Mouse (Mus musculus) neural tube, embryonic 13.5 days (tissue): Measurements from ENCODE around the gene Crebbp. TPM values are rescaled to one million over a fixed set of nuclear protein-coding genes. Genes with fewer than 3 reads are reported as not detected.

Source experiments
- ATAC-seq: fragments of 200-750 bp; cut with Nextera tagmentation; 2 replicates; pipeline ENCODE4 v1.8.0; 2017; ENCODE audit warnings: low read depth, mild to moderate bottlenecking, moderate TSS enrichment, moderate library complexity
- H3K27ac ChIP-seq: fragments of 300-500 bp; sonication (generic); replicated peaks from 2 replicates; pipeline ENCODE4 v1.5.1; 2015; ENCODE audit warnings: moderate library complexity, mild to moderate bottlenecking, inconsistent platforms
- H3K27me3 ChIP-seq: fragments of 300-500 bp; sonication (generic); 2 replicates; pipeline ENCODE4 v1.6.1; 2015; ENCODE audit warnings: mild to moderate bottlenecking, inconsistent platforms
- H3K36me3 ChIP-seq: fragments of 300-500 bp; sonication (generic); 2 replicates; pipeline ENCODE4 v1.6.1; 2015; ENCODE audit warnings: mild to moderate bottlenecking, inconsistent platforms
- H3K4me1 ChIP-seq: fragments of 300-500 bp; sonication (generic); replicated peaks from 2 replicates; pipeline ENCODE4 v1.6.1; 2015; ENCODE audit warnings: inconsistent platforms
- H3K4me2 ChIP-seq: fragments of 300-500 bp; sonication (generic); 2 replicates; pipeline ENCODE4 v1.6.1; 2015; ENCODE audit warnings: inconsistent platforms, mild to moderate bottlenecking, moderate library complexity
- H3K4me3 ChIP-seq: fragments of 300-500 bp; sonication (generic); 2 replicates; pipeline ENCODE4 v1.5.1; 2015; ENCODE audit warnings: mild to moderate bottlenecking, inconsistent platforms
- H3K9ac ChIP-seq: fragments of 300-500 bp; sonication (generic); 2 replicates; pipeline ENCODE4 v1.6.1; 2015; ENCODE audit warnings: moderate library complexity, mild to moderate bottlenecking, inconsistent platforms
- H3K9me3 ChIP-seq: fragments of 300-500 bp; sonication (generic); 2 replicates; pipeline ENCODE4 v1.6.1; 2016; ENCODE audit warnings: inconsistent platforms
- WGBS: fragments of 180-500 bp; shearing (Covaris S2); methylation state at CpG from one replicate; pipeline ENCODE4 v1.1.7; 2015; 5-methylcytosine and 5-hydroxymethylcytosine counted together
- microRNA-seq: library from miRNA; unstranded; fragments of <30 nt; microRNA quantifications from one replicate; pipeline ENCODE4, GENCODE M21; 2016
- polyA plus RNA-seq: library from polyadenylated mRNA; unstranded; fragments of >200 nt; fragmentation: Nextera tagmentation; extraction: Ambion mirVana; gene quantifications from 2 replicates; pipeline ENCODE4 v1.2.1, GENCODE M21; 2015

The Crebbp gene
- polyA plus RNA-seq, 1 experiment from 2014 or later, result 36.6 TPM

DNA sequence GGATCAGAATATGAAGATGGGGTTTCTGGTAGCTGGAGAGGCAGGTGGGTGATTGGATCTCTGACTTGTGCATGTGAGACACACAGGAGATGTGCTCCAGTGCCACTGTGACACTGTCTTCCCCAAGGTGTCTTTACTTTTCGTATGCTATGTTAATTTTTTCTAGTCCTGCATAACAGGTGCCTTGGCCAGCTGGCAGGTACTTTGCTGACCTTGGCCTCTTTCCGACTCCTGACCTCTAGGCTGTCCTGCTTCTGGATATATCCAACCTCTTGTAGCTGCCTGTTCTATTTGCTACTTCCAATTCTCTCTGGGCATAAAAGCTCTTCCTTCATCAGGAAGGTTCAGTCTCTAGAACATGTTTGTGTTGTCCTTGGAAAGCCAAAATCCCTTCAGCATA lies 178.2 kb downstream of the Crebbp start:
- Histone ChIP-seq H3K4me3 (no peak overlapping the region), H3K27me3 (no peaks in the 10 kb centered on the region), H3K9me3 (no peaks in the 10 kb centered on the region), H3K9ac (no peak overlapping the region), H3K4me1 (no peaks in the 10 kb centered on the region), H3K4me2 (no peak overlapping the region), H3K27ac (no peak overlapping the region), H3K36me3 (peaks cover 46% of the 10 kb centered on the region)
- 90% methylated on average over 2 of the region's 2 CpGs for WGBS
- no peak for ATAC-seq

DNA sequence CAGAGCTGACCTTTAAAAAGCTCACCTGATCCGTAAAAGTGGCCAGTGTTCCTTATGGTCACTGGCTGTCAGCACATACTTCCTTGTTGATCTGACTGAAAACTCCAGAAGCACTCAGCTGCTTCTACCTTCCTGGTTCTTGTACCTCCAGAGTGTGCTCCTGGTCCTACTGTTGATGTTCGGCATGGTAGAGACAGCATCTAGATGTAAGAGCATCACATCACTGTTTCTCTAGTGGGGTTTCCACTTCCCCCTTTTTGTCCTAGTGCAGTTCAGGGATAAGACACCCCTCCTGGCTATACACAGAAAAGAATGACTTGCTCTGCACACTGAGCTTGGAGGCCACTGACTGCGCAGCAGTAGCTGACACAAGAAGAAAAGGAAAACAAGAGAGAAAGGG lies 179.3 kb downstream of the Crebbp start:
- Histone ChIP-seq H3K36me3 (peaks cover 37% of the 10 kb centered on the region), H3K4me1 (no peaks in the 10 kb centered on the region), H3K9me3 (no peaks in the 10 kb centered on the region), H3K4me2 (no peak overlapping the region), H3K4me3 (no peak overlapping the region), H3K27ac (no peak overlapping the region), H3K9ac (no peak overlapping the region), H3K27me3 (no peaks in the 10 kb centered on the region)
- WGBS, result 85% methylated on average over 3 of the region's 3 CpGs
- ATAC-seq, result no peak

DNA sequence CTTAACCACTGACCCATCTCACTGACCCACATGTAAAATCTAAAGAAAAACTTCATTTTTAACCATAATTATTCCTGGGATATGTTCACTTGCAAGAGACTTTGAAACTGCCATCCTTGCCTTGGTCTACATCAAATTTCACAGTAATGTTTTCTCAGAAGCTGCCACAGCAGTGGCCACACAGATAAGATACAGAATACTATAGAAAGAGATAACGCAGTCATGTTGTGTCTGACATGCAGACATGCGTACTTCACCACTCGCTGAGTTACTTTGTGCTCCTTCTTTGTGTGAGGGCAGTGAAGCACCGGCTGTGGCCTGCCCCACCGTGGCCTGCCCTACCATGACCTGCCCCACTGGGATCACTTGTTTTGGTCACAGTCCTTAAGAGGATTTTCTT lies 179.8 kb downstream of the Crebbp start:
- no peak for ATAC-seq

DNA sequence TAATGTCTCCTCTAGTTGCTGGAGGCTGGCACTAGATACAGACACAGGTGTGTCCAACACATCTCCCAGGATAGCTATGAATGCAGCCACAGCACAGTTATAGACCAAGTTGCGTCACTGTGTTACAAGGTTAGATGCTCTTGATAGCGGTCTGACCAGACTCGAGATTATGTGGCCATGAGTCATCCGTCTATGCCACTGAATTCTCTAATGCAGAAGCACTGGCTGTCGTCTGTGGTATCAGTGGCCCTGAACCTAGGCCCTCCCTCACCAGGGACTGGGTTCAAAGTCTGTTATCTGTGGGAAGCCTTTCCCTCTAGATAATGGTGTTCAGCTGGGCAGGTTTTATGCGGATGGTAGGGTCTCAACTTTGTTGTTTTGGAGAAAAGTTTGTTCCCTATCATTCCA lies 181.5 kb downstream of the Crebbp start:
- H3K4me1 ChIP-seq, result no peaks in the 10 kb centered on the region
- no peak overlapping the region for H3K9ac ChIP-seq
- WGBS, result 88% methylated on average over 6 of the region's 6 CpGs
- no peak overlapping the region for H3K27ac ChIP-seq
- no peaks in the 10 kb centered on the region for H3K9me3 ChIP-seq
- H3K4me2 ChIP-seq, result no peak overlapping the region
- ATAC-seq, result no peak
- H3K27me3 ChIP-seq, result no peaks in the 10 kb centered on the region
- H3K36me3 ChIP-seq, result peaks cover 16% of the 10 kb centered on the region
- H3K4me3 ChIP-seq, result no peak overlapping the region

More for the DNA sequence above, 179.8 kb downstream of the Crebbp start:
- Histone ChIP-seq H3K9me3 (no peaks in the 10 kb centered on the region), H3K4me3 (no peak overlapping the region), H3K4me1 (no peaks in the 10 kb centered on the region), H3K9ac (no peak overlapping the region), H3K4me2 (no peak overlapping the region), H3K36me3 (peaks cover 32% of the 10 kb centered on the region), H3K27ac (no peak overlapping the region), H3K27me3 (no peaks in the 10 kb centered on the region)
- WGBS, result 76% methylated on average over 5 of the region's 5 CpGs

DNA sequence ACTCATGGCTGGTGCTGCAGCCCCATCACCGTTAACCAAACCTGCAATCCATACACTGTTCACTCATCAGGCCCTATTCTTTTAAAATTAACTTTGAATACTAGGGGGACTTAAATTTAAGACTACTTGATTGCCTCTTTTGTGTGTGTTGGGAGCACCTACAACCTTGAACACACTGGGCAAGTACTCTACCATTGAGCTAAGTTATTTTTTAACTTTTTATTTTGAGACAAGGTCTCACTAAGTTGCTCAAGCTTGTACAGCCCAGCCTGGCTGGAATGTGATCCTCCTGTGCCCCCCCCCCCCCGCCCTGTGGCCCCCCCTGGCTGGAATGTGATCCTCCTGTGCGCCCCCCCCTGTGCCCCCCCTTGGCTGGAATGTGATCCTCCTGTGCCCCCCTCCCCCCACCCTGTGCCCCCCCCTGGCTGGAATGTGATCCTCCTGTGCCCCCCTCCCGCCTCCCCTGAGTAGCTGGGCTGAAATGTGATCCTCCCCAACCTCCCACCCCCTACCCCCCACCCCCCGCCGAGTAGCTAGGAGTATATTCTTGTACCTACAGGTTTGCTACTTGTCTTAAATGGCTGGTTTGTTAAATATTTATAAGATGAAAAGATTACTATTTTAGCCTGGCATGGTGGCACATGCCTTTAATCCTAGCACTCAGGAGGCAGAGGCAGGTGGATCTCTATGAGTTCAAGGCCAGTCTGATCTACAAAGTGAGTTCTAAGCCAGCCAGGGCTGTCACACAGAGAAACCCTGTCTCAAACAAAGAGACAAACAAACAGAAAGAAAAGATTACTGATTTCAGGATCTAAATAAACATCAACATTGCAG lies 182.1 kb downstream of the Crebbp start:
- Histone ChIP-seq H3K9ac (no peak overlapping the region), H3K36me3 (peaks cover 9% of the 10 kb centered on the region), H3K4me1 (no peaks in the 10 kb centered on the region), H3K27me3 (no peaks in the 10 kb centered on the region), H3K4me2 (no peak overlapping the region), H3K27ac (no peak overlapping the region), H3K9me3 (no peaks in the 10 kb centered on the region), H3K4me3 (no peak overlapping the region)
- no peak for ATAC-seq
- WGBS, result 69% methylated on average over 4 of the region's 6 CpGs

Small RNA genes within 50 kb of the gene (microRNA-seq; reads per million reads assigned to microRNA genes)
- gene Gm23413, result not detected

Other genes starting within 250 kb of the Crebbp start
- gene Nlrc3, start 237.4 kb downstream of the Crebbp start, polyA plus RNA-seq, result 0.95 and 0.98 TPM in 2 replicates
- 18.9 and 22.3 TPM in 2 replicates for gene Slx4, start 210.2 kb downstream of the Crebbp start, polyA plus RNA-seq
- gene Dnase1, start 177.1 kb downstream of the Crebbp start, polyA plus RNA-seq, result 5.2 and 6.6 TPM in 2 replicates
- 49.3 and 49.7 TPM in 2 replicates for gene Trap1, start 136.2 kb downstream of the Crebbp start, polyA plus RNA-seq
- gene Adcy9, start 206.5 kb upstream of the Crebbp start, polyA plus RNA-seq, result 2.8 and 2.9 TPM in 2 replicates